Mouse (Mus musculus) ovary, postnatal 14 days (tissue): ENCODE data around the gene Spag7.

ENCODE experiments used
- DNase-seq: peaks from one replicate; pipeline ENCODE4 v3.0.0; 2022; ENCODE audit warnings: low spot score

Spag7 gene

GRCm38 (mm10) chr11:70681170-70681569 lies 12.0 kb upstream of the Spag7 start:
- DNase-seq = no peak

DNA sequence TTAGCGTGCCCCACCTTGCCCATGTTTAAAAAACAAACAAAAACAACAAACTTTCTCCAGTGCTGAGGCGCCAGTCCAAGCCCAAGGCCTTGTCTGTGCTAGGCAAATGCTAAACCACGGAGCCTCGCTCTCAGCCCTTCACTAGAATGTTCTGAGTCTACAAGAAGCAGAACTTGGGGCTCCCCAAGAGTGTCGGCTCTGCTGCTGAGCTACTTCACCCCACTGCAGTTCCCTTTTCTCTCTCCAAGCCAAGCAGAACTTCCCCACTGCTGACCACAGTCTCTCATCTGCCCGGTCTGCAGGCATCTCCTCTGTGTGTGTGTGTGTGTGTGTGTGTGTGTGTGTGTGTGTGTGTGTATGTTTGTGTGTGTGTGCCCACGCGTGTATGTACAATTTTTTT lies 10.7 kb upstream of the Spag7 start:
- no peak for DNase-seq

DNA sequence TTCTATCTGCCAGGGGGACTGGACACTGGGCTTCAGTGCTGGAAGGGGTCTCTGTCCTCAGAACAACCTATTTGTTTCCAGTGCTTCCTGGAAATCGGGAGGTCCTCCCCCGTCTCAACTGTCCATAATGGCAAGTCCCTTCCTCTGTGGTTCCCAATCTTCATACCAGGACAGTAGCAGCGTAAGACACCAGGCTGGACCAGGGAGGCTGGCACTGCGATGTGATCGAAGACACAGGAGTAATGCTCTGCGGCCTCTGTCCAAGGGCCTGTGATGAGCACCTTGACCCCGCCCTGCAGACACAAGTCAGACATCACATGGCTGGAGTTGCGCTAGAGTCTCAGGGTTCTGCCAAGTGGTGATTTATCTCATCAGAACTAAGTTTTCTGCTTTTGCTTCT lies 10.1 kb upstream of the Spag7 start:
- DNase-seq = no peak

DNA sequence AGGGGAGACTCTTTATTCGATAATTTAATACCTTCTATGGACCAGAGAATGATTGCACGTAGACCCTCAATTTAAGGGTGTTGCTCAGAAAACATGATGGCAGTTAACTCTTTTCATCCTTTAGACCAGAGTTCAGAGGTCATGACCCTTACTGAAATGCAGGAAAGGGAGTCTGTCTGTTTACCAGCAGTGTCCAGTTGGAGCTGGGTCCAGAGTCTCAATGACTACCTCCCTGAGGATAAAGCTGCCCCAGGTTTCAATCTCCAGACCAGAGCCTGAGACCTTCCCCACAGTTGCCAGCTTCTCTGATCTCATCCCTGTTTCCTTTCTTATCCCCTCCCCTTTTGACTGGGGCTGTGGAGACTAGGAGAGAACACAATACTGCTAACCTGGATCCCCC lies 9.4 kb upstream of the Spag7 start:
- no peak for DNase-seq

GRCm38 (mm10) chr11:70678092-70678491 lies 8.9 kb upstream of the Spag7 start:
- no peak for DNase-seq

- no peak for DNase-seq
Observed at GRCm38 (mm10) chr11:70674501-70674900, 5.3 kb upstream of the Spag7 start.

DNA sequence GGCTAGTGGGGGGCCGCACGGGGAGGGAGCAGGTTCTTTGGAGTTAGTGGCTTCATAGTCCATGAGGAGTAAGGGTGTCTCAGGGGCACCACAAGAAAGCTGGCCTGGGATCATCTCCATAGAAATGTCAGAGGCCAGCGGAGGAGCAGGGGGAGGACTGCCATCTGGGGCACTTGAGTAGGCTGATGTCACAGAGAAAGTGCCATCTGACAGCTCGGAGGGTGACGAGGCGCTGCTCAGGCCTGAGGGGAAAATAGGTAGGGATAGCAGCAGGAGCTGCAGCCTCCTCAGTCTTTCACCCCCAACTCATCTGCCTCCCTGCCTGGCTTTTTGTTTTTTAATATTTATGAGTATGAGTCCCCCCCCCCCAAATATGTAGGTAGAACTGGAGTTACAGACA lies 4.8 kb upstream of the Spag7 start:
- DNase-seq = no peak

GRCm38 (mm10) chr11:70671333-70672047 lies 2.3 kb upstream of the Spag7 start:
- no peak for DNase-seq

- DNase-seq = no peak
Observed at GRCm38 (mm10) chr11:70670483-70670882, 1.3 kb upstream of the Spag7 start.

DNA sequence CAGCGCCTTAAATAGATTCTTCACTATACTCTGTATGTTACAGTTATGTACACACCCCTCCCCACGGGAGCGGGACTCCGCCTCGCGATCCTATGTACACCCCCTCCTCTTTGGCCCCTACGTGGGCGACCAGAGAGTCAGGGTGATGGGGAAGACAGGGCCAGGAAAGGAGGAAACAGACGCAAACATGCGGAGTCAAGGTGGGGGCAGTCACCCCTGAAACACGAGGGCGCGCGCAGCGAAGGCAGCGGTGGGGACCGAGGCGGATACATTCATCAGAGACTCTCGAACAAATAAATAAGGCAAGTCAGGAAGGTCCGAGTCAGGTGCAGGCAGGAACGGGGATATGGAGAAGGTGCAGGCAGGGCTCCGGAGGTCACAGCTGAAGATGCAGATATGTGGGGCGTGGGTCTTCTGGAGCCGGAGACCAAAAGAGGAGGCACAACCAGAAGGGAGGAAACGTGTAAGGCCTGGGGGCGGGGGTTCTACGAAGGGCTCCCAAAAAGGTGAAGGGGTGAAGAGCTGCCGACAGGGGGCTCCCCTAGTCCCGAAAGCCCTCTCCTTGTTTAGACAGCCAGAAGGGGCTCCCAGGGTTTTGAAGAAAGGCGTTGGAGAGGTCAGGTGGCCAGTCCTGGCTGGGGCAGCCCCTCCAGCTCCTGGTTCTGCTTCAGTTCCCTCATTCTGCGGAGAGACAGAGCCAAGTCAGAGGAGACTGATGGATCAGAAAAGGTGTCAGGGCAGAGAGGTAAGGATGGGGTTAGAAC lies 548 bp upstream of the Spag7 start:
- peak; percentile 52 for DNase-seq

DNA sequence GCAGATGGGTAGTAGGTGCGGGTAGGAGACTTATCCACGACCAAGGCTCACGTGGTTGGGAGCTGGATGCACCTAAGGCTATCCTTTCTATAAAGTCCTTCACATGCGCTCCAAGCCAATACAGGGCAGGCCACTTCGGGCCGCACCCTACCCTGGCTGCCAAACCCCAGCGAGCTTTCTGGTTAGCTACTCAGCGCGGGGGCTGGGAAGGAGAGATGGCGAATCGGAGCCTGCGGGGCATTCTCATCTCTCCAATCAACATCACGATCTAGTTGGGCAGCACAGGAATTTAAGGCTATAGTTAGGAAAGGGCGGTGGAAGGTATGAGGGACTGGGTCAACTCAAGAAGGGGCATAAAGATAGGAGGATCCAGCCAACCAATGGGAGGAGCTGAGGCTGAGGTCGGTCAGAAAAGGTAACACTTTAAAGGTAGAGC lies 863 bp downstream of the Spag7 start:
- peak; percentile 40 for DNase-seq

- DNase-seq = no peak
Observed at GRCm38 (mm10) chr11:70667271-70668150, 1.7 kb downstream of the Spag7 start.

DNA sequence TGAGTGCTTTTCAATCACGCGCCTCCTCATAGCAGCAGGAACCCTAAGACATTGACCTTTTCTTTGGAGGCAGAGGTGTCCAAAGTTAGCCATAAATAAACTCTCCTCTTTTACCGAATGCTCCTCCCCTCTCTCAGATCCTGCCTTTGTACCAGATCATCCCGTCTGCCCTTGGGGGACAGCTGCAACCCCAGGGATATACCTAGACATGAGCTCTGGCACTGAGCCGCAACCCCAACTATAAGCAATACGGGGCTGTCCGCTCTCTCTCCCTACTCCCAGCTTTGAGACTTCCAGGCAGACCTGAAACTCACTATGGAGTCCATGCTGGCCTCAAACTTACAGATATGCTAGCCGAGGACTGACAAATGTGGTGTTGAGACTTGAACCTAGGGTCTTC lies 2.5 kb downstream of the Spag7 start:
- DNase-seq = no peak

DNA sequence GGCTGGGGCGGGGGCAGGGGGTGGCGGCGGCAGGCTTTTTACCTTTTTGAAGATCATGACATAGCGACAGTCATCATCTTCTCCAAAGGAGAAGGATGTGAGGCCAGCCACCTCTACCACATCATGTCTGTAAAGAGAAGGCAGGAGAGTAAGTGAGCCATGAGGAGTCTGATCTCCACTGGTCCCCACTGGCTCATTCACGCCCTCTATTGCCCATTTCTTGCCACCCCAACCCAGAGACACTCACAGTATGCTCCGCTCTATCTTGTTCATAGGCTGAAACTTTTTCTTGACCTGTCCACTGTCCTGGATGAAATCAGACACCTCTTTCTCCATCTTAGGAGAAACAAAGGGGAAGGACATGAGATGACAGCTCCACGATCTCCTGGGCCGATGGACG lies 4.5 kb downstream of the Spag7 start:
- DNase-seq = no peak

GRCm38 (mm10) chr11:70663957-70664356 lies 5.3 kb downstream of the Spag7 start:
- DNase-seq = no peak

- DNase-seq = no peak
Observed at GRCm38 (mm10) chr11:70663101-70663500, 6.1 kb downstream of the Spag7 start.

DNA sequence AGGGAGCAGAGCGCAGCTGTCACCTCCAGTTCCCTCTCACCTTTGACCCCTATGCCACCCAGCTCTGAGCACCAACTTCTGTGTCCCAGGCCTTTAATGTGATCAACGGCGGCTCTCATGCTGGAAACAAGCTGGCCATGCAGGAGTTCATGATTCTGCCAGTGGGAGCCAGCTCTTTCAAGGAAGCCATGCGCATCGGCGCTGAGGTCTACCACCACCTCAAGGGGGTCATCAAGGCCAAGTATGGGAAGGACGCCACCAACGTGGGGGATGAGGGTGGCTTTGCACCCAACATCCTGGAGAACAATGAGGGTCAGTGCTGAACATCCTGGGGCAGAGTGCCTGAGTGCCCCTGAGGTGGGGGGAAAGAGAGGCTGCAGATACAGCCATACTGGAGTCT lies 8.6 kb downstream of the Spag7 start:
- DNase-seq = no peak

DNA sequence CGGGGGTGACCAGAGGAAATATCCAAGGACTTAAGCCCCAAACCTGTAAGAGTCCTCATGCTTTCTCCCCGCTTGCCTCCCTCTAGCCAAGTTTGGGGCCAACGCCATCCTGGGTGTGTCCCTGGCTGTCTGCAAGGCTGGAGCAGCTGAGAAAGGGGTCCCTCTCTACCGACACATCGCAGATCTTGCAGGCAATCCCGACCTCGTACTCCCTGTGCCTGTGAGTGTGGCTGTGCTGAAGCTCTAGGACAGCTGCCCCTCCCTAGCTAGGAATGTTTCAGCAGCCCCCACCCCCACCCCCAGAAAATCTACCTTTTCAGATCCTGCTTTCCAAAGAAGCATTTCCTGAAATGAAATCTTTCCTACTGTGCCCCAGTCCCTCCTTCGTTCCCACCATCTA lies 10.3 kb downstream of the Spag7 start:
- no peak for DNase-seq

DNA sequence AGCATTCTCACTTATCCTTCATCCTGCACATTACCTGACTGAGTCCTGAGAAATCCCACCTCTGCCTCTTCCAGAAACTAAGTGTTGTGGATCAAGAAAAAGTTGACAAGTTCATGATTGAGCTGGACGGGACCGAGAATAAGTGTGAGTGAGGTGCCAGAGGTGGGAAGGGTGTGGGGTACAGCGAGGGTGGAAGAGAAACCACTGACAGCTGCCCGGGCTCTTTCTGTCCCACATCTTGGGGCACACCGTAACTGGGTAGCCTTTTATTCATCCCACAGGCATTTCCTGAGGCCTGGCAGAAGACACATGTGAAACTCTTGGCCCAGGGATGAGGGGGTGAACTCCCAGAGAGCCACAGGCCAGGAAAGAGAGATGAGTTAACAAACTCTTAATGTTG lies 10.7 kb downstream of the Spag7 start:
- DNase-seq = no peak

DNA sequence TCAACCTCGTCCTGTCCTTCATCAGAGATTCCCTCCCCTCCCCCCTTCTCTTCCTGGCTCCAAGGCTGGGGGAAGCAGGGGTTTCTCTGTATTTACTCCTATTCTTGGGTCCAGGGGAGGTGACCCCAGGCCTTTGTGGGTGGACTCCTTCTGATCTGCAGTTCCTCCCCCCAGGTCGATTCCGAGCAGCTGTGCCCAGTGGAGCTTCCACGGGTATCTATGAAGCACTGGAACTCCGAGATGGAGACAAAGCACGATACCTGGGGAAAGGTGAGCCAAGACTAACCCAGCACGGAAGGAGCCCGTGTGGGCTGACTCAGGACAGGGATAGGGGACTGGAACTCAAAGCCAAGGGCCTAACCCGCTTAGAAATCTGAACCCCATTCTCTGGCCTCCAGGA lies 11.2 kb downstream of the Spag7 start:
- no peak for DNase-seq

DNA sequence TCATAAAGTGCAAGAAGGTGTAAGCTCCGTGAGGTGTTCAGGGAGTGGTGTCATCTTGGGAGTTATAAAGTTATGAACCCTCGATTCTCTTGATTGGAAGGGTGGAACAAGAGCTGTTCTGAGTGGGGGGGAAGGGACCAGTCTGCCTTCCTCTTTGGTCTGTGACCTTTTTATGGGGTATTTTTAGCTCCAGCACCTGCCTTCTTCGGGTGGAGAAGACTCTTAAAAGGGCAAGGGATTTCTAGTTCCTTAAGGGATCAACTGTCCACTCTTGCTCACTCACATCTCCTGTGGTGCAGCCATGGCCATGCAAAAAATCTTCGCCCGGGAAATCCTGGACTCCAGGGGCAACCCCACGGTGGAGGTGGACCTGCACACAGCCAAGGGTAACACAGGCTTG lies 11.6 kb downstream of the Spag7 start:
- no peak for DNase-seq

GRCm38 (mm10) chr11:70656964-70657363 lies 12.3 kb downstream of the Spag7 start, which contains the start of gene Eno3:
TSS of gene Eno3 (plus strand) at chr11:70657202.
- DNase-seq = no peak
